Mouse (Mus musculus) liver (tissue): Measurements from ENCODE around the gene Cnfn.
"Not testable (repeated sequence)": the region's sequence is repeated elsewhere in the genome, so short reads cannot be mapped to it uniquely, and the experiment has no call there.

Experiments used
- DNase-seq: peaks from one replicate; pipeline ENCODE4 v3.0.0-alpha.2; 2020; ENCODE audit warnings: mixed read lengths

The Cnfn gene

GRCm38 (mm10) chr7:25365937-25366625 lies 3.4 kb downstream of the Cnfn start:
- DNase-seq: no peak

GRCm38 (mm10) chr7:25363632-25364031 lies 5.9 kb downstream of the Cnfn start:
- no peak for DNase-seq

- no peak for DNase-seq
These were observed 6.4 kb downstream of the Cnfn start for GRCm38 (mm10) chr7:25363151-25363550.

- no peak for DNase-seq
These were observed 10.8 kb downstream of the Cnfn start for GRCm38 (mm10) chr7:25358721-25359206.

- no peak for DNase-seq
These were observed 20.7 kb downstream of the Cnfn start for GRCm38 (mm10) chr7:25348861-25349260.

GRCm38 (mm10) chr7:25341000-25341784 lies 28.3 kb downstream of the Cnfn start:
- no peak for DNase-seq

- DNase-seq: no peak
These were observed 30.2 kb downstream of the Cnfn start for GRCm38 (mm10) chr7:25339329-25339728.

GRCm38 (mm10) chr7:25334472-25334871 lies 35.1 kb downstream of the Cnfn start:
- DNase-seq: no peak

- DNase-seq: peak; percentile 81
These were observed 35.8 kb downstream of the Cnfn start for GRCm38 (mm10) chr7:25333596-25334307.

- no peak for DNase-seq
These were observed 43.3 kb downstream of the Cnfn start for GRCm38 (mm10) chr7:25326233-25326632.

- DNase-seq: not testable (repeated sequence)
These were observed 44.1 kb downstream of the Cnfn start for GRCm38 (mm10) chr7:25325431-25325830.

GRCm38 (mm10) chr7:25323219-25323618 lies 46.3 kb downstream of the Cnfn start:
- DNase-seq: no peak

- DNase-seq: peak; percentile 62
These were observed 47.5 kb downstream of the Cnfn start for GRCm38 (mm10) chr7:25322058-25322484.
